Mouse (Mus musculus) T-cell, adult 2 months (primary cell): ENCODE results near the gene Aplnr.

Source experiments
- DNase-seq: peaks from one replicate; pipeline ENCODE4 v3.0.0; 2022; ENCODE audit warnings: low spot score

The Aplnr gene

GRCm38 (mm10) chr2:85137601-85138140 lies 1.6 kb downstream of the Aplnr start:
- no peak for DNase-seq

GRCm38 (mm10) chr2:85138143-85138542 lies 2.1 kb downstream of the Aplnr start:
- no peak for DNase-seq

GRCm38 (mm10) chr2:85139393-85139792 lies 3.4 kb downstream of the Aplnr start:
- no peak for DNase-seq

- no peak for DNase-seq
Observed at GRCm38 (mm10) chr2:85139846-85140245, 3.8 kb downstream of the Aplnr start.

GRCm38 (mm10) chr2:85140833-85141232 lies 4.8 kb downstream of the Aplnr start:
- DNase-seq: no peak

GRCm38 (mm10) chr2:85144908-85145307 lies 8.9 kb downstream of the Aplnr start:
- no peak for DNase-seq

GRCm38 (mm10) chr2:85145346-85145745 lies 9.3 kb downstream of the Aplnr start:
- no peak for DNase-seq

- no peak for DNase-seq
Observed at GRCm38 (mm10) chr2:85147481-85147880, 11.5 kb downstream of the Aplnr start.

- DNase-seq: no peak
Observed at GRCm38 (mm10) chr2:85150373-85150772, 14.3 kb downstream of the Aplnr start.

GRCm38 (mm10) chr2:85151233-85151632 lies 15.2 kb downstream of the Aplnr start:
- DNase-seq: no peak

- DNase-seq: no peak
Observed at GRCm38 (mm10) chr2:85155334-85155733, 19.3 kb downstream of the Aplnr start.

- DNase-seq: no peak
Observed at GRCm38 (mm10) chr2:85156136-85156535, 20.1 kb downstream of the Aplnr start.

GRCm38 (mm10) chr2:85157382-85157781 lies 21.4 kb downstream of the Aplnr start:
- no peak for DNase-seq

GRCm38 (mm10) chr2:85160901-85161637 lies 25.0 kb downstream of the Aplnr start:
- DNase-seq: no peak

GRCm38 (mm10) chr2:85161638-85162093 lies 25.6 kb downstream of the Aplnr start:
- DNase-seq: no peak

GRCm38 (mm10) chr2:85163311-85164047 lies 27.5 kb downstream of the Aplnr start:
- DNase-seq: no peak

GRCm38 (mm10) chr2:85167624-85168023 lies 31.6 kb downstream of the Aplnr start:
- no peak for DNase-seq

- DNase-seq: no peak
Observed at GRCm38 (mm10) chr2:85168327-85168726, 32.3 kb downstream of the Aplnr start.

GRCm38 (mm10) chr2:85172071-85172762 lies 36.2 kb downstream of the Aplnr start:
- DNase-seq: no peak

GRCm38 (mm10) chr2:85172763-85173103 lies 36.7 kb downstream of the Aplnr start:
- no peak for DNase-seq

GRCm38 (mm10) chr2:85173545-85173944 lies 37.5 kb downstream of the Aplnr start:
- DNase-seq: no peak

GRCm38 (mm10) chr2:85178139-85178800 lies 42.2 kb downstream of the Aplnr start:
- DNase-seq: no peak
